In genomic region chr3:129879131-129879757, GRCm38 (mm10) we compare ENCODE assay signal across 9 mouse cellular contexts. TPM values are rescaled to one million over a fixed set of nuclear protein-coding genes. Genes with fewer than 3 reads are reported as not detected.
DNase-seq lines count a peak whose midpoint lies in the region; ATAC-seq and TF ChIP-seq lines count a peak whose summit lies in the region.
"Had no signal": no experiment of that assay in that cellular context is flagged by ENCODE, and none has a peak within 500 bp of the region (broad histone marks: within the 10 kb centered on the region; RNA-seq: fewer than 3 reads in every experiment).

No protein-coding gene starts in this region.

- peaks cover 47% of the 10 kb centered on the region for H3K4me1 ChIP-seq in G1E (ENCODE audit: insufficient read depth, low read depth, low read length)
- peaks cover 13% of the 10 kb centered on the region for H3K4me1 ChIP-seq in heart, embryonic 15.5 days (replicated peaks)
- no peaks in the 10 kb centered on the region; the same call in 1 of the 2 replicates for H3K4me1 ChIP-seq in stomach, embryonic 16.5 days (ENCODE audit: control insufficient read depth, insufficient read depth, low read length)

- H3K27ac ChIP-seq in heart, embryonic 15.5 days: peak overlapping the region; percentile 74
- H3K27ac ChIP-seq in macrophage: no peak overlapping the region
- H3K27ac ChIP-seq in stomach, embryonic 16.5 days (ENCODE audit: low read length): peak overlapping the region; percentile 75

- no peaks in the 10 kb centered on the region for H3K27me3 ChIP-seq in G1E (ENCODE audit: insufficient read depth, low read length)
- H3K27me3 ChIP-seq in heart, embryonic 15.5 days: no peaks in the 10 kb centered on the region
- H3K27me3 ChIP-seq in stomach, embryonic 16.5 days (ENCODE audit: control insufficient read depth, insufficient read depth, low read length): 0 out of 2 replicates have a peak, but pooled peaks cover 4% of the 10 kb centered on the region

- H3K9ac ChIP-seq in heart, embryonic 15.5 days: peak overlapping the region; percentile 65
- peak overlapping the region; percentile 90 for H3K9ac ChIP-seq in stomach, embryonic 16.5 days (ENCODE audit: low read length)

- H3K79me2 ChIP-seq in macrophage (ENCODE audit: inconsistent target): no peaks in the 10 kb centered on the region

- peaks cover 24% of the 10 kb centered on the region for H3K36me3 ChIP-seq in G1E (replicated peaks)
- no peaks in the 10 kb centered on the region for H3K36me3 ChIP-seq in heart, embryonic 15.5 days
- H3K36me3 ChIP-seq in macrophage (ENCODE audit: inconsistent target): no peaks in the 10 kb centered on the region
- H3K36me3 ChIP-seq in stomach, embryonic 16.5 days (ENCODE audit: control insufficient read depth, insufficient read depth, low read length): no peaks in the 10 kb centered on the region

- no peaks in the 10 kb centered on the region for H3K9me3 ChIP-seq in G1E (replicated peaks)
- no peaks in the 10 kb centered on the region for H3K9me3 ChIP-seq in heart, embryonic 15.5 days (replicated peaks)
- H3K9me3 ChIP-seq in stomach, embryonic 16.5 days (replicated peaks; ENCODE audit: control insufficient read depth, low read length): no peaks in the 10 kb centered on the region

- peak overlapping the region; percentile 91 for H3K4me2 ChIP-seq in heart, embryonic 15.5 days
- H3K4me2 ChIP-seq in stomach, embryonic 16.5 days (ENCODE audit: low read depth, low read length): peak overlapping the region; percentile 94

- under 1% methylated on average over 25 of the region's 25 CpGs for WGBS in heart, embryonic 15.5 days
- WGBS in macrophage (ENCODE audit: missing documents): 5% methylated on average over 25 of the region's 25 CpGs
- WGBS in stomach, embryonic 16.5 days: 1% methylated on average over 23 of the region's 25 CpGs

- H3K4me3 ChIP-seq in G1E (ENCODE audit: low read depth, low read length) (peak overlapping the region; percentile 88), macrophage (ENCODE audit: inconsistent target) (peak overlapping the region; percentile 28)
- H3K4me3 ChIP-seq in heart, embryonic 15.5 days: peak overlapping the region; percentile 63
- H3K4me3 ChIP-seq in stomach, embryonic 16.5 days (replicated peaks; ENCODE audit: low read length): peak overlapping the region; percentile 68

- peak; percentile 30; the same call in 1 of the 2 replicates for ATAC-seq in G1E (ENCODE audit: extremely low read depth, insufficient number of reproducible peaks, low FRiP score, poor library complexity, severe bottlenecking)
- peak; percentile 63 for ATAC-seq in heart, embryonic 15.5 days (replicated peaks; ENCODE audit: insufficient number of reproducible peaks, insufficient read depth, low FRiP score, low read depth)
- peak; percentile 77 for ATAC-seq in stomach, embryonic 16.5 days (ENCODE audit: insufficient read depth, low FRiP score)
- no peak for ATAC-seq in frontal cortex, adult (ENCODE audit: low TSS enrichment)

- DNase-seq in 3T3-L1 (ENCODE audit: low read depth, low spot score) (peak; percentile 25), G1E (ENCODE audit: low spot score) (peak; percentile 59)
- DNase-seq in embryo, embryonic 11.5 days (ENCODE audit: low read depth, low spot score): peak; percentile 30
- DNase-seq in kidney, postnatal 10 days: peak; percentile 50

- TF ChIP-seq CTCF in G1E (IDR thresholded peaks at IDR 0.05; ENCODE audit: low read depth, low read length): no peak

RNA-seq across cellular contexts. Expression of gene Pla2g12a, which starts 0.8 kb away (rescaled TPM):
- total RNA-seq in G1E (2014; fragmentation: Nextera tagmentation) (40.8 and 45.9 TPM in 2 replicates), G1E (2017) (77.4 and 97.4 TPM in 2 replicates)
- polyA plus RNA-seq in G1E (2012) (145 and 196 TPM in 2 replicates), macrophage (2018) (7.3 to 12.6 TPM (median 8.2 TPM) in 3 replicates)
- 53.2 and 58.0 TPM in 2 replicates for polyA plus RNA-seq in heart, embryonic 15.5 days (2015; fragmentation: Nextera tagmentation; extraction: Ambion mirVana)
- 1 to 10 TPM in 19 of 26 experiments, under 1 TPM in 6, not detected in 1; 0.46 to 4.9 (median 2.0) TPM for total RNA-seq in macrophage (2018; cell fraction: chromatin; rRNA removed)
- 10 to 100 TPM in 9 of 26 experiments, 1 to 10 TPM in 17; 4.4 to 12.5 (median 8.0) TPM for total RNA-seq in macrophage (2018; cell fraction: cytosol; rRNA removed)
- 1 to 10 TPM; 1.2 to 8.7 (median 3.0) TPM for total RNA-seq in macrophage (2018; cell fraction: nucleus; rRNA removed)
- 49.4 and 56.0 TPM in 2 replicates for polyA plus RNA-seq in stomach, embryonic 16.5 days (2015; fragmentation: Nextera tagmentation; extraction: Ambion mirVana)

RNA-seq across cellular contexts. Expression of gene Casp6, which starts 22.0 kb away (rescaled TPM):
- total RNA-seq in G1E (2014; fragmentation: Nextera tagmentation) (57.4 and 63.1 TPM in 2 replicates), G1E (2017) (37.3 TPM in 2 replicates)
- polyA plus RNA-seq in G1E (2012) (23.2 and 27.5 TPM in 2 replicates), macrophage (2018) (16.3 to 27.9 TPM (median 24.4 TPM) in 3 replicates)
- 58.7 and 62.6 TPM in 2 replicates for polyA plus RNA-seq in heart, embryonic 15.5 days (2015; fragmentation: Nextera tagmentation; extraction: Ambion mirVana)
- 10 to 100 TPM in 6 of 26 experiments, 1 to 10 TPM in 20; 2.1 to 15.8 (median 5.7) TPM for total RNA-seq in macrophage (2018; cell fraction: chromatin; rRNA removed)
- total RNA-seq in macrophage (2018; cell fraction: cytosol; rRNA removed): 10 to 100 TPM in 25 of 26 experiments, 1 to 10 TPM in 1; 9.9 to 24.9 (median 14.0) TPM
- total RNA-seq in macrophage (2018; cell fraction: nucleus; rRNA removed): 10 to 100 TPM in 3 of 26 experiments, 1 to 10 TPM in 23; 1.7 to 14.7 (median 5.0) TPM
- polyA plus RNA-seq in stomach, embryonic 16.5 days (2015; fragmentation: Nextera tagmentation; extraction: Ambion mirVana): 107 TPM in 2 replicates

RNA-seq across cellular contexts. Expression of gene Cfi, which starts 43.6 kb away (rescaled TPM):
- total RNA-seq in G1E (2014; fragmentation: Nextera tagmentation) (not detected in 2 replicates), G1E (2017) (not detected in 2 replicates)
- polyA plus RNA-seq in G1E (2012) (not detected in 2 replicates), macrophage (2018) (not detected in 3 replicates)
- 2.2 and 3.7 TPM in 2 replicates for polyA plus RNA-seq in heart, embryonic 15.5 days (2015; fragmentation: Nextera tagmentation; extraction: Ambion mirVana)
- not detected for total RNA-seq in macrophage (2018; cell fraction: chromatin; rRNA removed)
- not detected for total RNA-seq in macrophage (2018; cell fraction: cytosol; rRNA removed)
- not detected for total RNA-seq in macrophage (2018; cell fraction: nucleus; rRNA removed)
- 103 and 125 TPM in 2 replicates for polyA plus RNA-seq in stomach, embryonic 16.5 days (2015; fragmentation: Nextera tagmentation; extraction: Ambion mirVana)
- total RNA-seq: gastrocnemius, adult 8-10 months had no signal

RNA-seq across cellular contexts. Expression of gene Gar1, which starts 48.0 kb away (rescaled TPM):
- total RNA-seq in G1E (2014; fragmentation: Nextera tagmentation): 87.1 and 91.2 TPM in 2 replicates
- total RNA-seq in G1E (2017): 34.3 and 42.5 TPM in 2 replicates
- polyA plus RNA-seq in G1E (2012): 141 and 148 TPM in 2 replicates
- polyA plus RNA-seq in heart, embryonic 15.5 days (2015; fragmentation: Nextera tagmentation; extraction: Ambion mirVana): 37.0 and 42.1 TPM in 2 replicates
- total RNA-seq in macrophage (2018; cell fraction: chromatin; rRNA removed): 10 to 100 TPM in 23 of 26 experiments, 1 to 10 TPM in 3; 6.5 to 35.9 (median 19.3) TPM
- total RNA-seq in macrophage (2018; cell fraction: cytosol; rRNA removed): 10 to 100 TPM; 13.1 to 27.7 (median 16.9) TPM
- total RNA-seq in macrophage (2018; cell fraction: nucleus; rRNA removed): 10 to 100 TPM in 20 of 26 experiments, 1 to 10 TPM in 5, not detected in 1; 6.6 to 55.3 (median 17.1) TPM
- 11.8 to 57.0 TPM (median 36.2 TPM) in 3 replicates for polyA plus RNA-seq in macrophage (2018)
- 42.9 and 44.5 TPM in 2 replicates for polyA plus RNA-seq in stomach, embryonic 16.5 days (2015; fragmentation: Nextera tagmentation; extraction: Ambion mirVana)

RNA-seq across cellular contexts. Expression of gene Rrh, which starts 56.9 kb away (rescaled TPM):
- total RNA-seq in G1E (2014; fragmentation: Nextera tagmentation) (0.53 and 0.83 TPM in 2 replicates), G1E (2017) (1.0 and 1.1 TPM in 2 replicates)
- polyA plus RNA-seq in G1E (2012) (not detected in 2 replicates), macrophage (2018) (0.13 TPM in 1 of 3 replicates, not detected in the others)
- polyA plus RNA-seq in heart, embryonic 15.5 days (2015; fragmentation: Nextera tagmentation; extraction: Ambion mirVana): not detected in 2 replicates
- total RNA-seq in macrophage (2018; cell fraction: chromatin; rRNA removed): 1 to 10 TPM in 7 of 26 experiments, under 1 TPM in 12, not detected in 7; 0.21 to 2.7 (median 0.76) TPM
- total RNA-seq in macrophage (2018; cell fraction: cytosol; rRNA removed): under 1 TPM in 3 of 26 experiments, not detected in 23; 0.03 to 0.13 (median 0.07) TPM
- total RNA-seq in macrophage (2018; cell fraction: nucleus; rRNA removed): 1 to 10 TPM in 3 of 26 experiments, under 1 TPM in 11, not detected in 12; 0.14 to 1.7 (median 0.45) TPM
- polyA plus RNA-seq in stomach, embryonic 16.5 days (2015; fragmentation: Nextera tagmentation; extraction: Ambion mirVana): 0.16 TPM in 1 of 2 replicates, not detected in the other
- total RNA-seq: gastrocnemius, adult 8-10 months had no signal

Comparison
In these comparisons a context has a peak if more than half of its experiments do, and no peak if none do; other contexts are left out.
1. H3K4me3 ChIP-seq: peak in every context shown above with its lines; median percentile 88 in G1E; 68 in stomach, embryonic 16.5 days; 63 in heart, embryonic 15.5 days; 28 in macrophage.
2. RNA of gene Cfi, which starts 43.6 kb away (polyA plus RNA-seq): 103 to 125 TPM in stomach, embryonic 16.5 days; 2.2 to 3.7 TPM in heart, embryonic 15.5 days, not detected in G1E and not detected in macrophage; every median in the first group is over 10 times any median in the second.
3. Peak in every context shown above with its lines, with median percentiles within 50 percentile points of each other: DNase-seq.